Mouse (Mus musculus): ENCODE results near the gene Kctd20.

The Kctd20 gene

GRCm38 (mm10) chr17:28951831-28952799, at the start of gene Kctd20:
Gene Kctd20 (plus strand): TSS chr17:28951950.
- peak; percentile 94 to 95 for DNase-seq (ENCODE audit: low spot score in 2 of 2)

DNA sequence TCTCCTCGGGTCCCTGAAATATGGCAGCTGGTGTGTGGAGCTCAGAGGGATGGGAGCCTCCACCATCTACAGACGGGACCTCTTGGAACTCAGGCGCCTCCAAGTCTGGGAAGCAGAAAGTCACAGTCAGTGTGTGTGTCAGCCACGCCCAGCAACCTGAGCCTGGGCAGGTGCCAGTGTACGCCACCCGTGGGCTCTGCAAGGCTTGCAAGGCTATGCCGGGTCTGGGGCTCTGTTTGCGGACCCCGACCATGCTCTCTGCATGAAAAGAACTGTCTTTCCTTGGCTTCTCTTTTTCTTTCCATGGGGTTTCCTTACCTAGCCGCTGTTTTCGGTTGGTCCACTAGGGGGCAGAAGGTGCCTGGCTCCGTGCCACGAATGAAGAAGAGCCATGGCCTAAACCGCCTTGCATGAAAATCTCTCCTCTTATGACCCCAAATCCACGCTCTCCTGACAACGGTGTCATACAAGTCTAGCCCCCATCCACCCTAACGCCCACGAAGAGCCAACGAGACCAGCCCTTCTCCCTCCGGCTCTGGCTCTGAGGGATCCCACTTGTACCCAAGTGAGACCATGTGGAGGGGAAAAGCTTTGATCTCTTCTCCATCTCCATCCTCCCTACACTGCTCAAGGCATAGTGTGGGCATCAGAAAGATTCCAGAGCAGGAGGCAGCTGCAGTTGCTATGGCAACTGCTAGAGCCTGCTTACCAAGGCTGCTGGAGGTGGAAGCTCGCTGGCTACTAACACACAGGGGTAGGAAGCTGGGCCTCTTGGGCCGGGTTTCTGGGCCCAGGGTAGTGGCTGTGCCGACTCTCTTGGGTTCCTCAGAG, 47.0 kb upstream of the Kctd20 start:
- DNase-seq (ENCODE audit: low spot score in 2 of 2), result peak; percentile 49 to 72

DNA sequence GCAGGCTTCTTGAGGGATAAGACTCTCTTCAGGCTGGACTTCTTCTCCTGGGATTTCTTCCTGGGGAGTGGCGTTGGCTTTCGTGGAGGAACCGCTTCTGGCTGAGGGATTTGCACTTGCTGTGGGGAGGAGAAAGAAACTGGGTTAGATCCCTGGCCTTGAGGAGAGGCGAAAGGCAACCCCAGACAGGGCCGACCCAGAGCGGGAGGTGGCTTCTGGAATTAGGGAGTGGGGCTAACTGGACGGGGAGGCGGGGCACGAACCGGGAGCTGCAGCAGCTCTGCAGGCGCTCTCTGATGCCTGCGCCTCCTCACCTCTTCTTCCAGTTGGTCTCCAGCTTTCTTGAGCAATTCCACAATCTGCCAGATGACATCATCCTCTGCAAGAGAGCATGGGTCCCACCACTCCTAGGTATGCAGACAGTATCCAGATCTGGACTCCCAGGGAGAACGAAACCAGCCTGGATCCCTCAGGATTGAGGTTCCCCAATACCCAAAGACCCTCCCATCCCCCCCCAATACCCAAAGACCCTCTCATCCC, 46.3 kb upstream of the Kctd20 start:
- DNase-seq (ENCODE audit: low spot score in 2 of 2), result no peak

DNA sequence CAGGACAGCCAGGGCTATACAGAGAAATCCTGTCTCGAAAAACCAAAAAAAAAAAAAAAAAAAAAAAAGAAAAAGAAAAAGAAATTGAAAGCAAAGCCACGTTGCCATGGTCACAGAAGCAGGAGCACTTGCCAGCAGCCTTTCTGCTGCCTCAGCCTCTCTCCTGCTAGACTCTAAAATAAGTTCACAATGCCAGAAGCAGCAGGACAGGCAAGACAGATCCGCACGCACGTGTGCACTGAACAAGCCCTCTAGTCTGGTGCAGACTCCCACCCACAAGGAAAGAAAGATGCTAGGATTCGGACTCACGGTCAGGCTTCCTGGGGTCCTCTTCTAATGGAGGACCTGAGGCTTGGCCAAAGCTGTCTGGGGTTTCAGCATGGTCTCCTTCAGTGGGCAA, 43.8 kb upstream of the Kctd20 start:
- DNase-seq (ENCODE audit: low spot score in 2 of 2), result no peak

DNA sequence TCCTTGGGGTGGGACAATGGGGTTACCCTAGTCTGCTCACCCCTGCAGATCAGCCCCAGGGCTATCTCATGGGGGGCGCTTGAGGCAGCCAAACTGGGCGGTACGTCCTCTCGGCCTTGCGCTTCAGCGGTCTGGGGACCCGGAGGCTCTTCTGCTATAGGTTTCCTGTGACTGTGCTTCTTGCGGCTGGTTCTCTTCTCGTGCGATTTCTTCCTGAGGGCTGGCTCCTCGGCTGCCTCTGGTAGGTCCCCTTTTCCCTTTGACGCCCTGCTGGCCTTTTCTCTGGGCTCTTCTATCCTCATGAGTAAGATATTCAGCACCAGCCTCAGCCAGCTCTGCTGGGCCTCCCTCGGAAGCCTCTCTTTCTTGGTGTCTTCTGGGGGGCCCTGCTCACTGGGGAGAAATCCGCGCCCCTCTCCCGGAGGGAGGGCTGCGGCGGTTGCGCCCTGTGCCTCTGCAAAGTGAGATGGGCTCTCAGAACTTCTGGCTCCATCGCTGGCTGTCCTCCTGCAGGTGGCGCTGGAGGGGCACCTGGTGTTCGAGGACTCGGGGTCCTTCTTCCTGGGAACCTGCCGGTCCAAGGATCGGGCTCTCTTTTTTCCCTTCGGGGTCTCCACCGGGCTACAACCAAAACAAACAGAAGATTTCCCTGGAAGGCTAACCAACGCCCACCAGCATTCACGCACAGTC, 42.4 kb upstream of the Kctd20 start:
- DNase-seq (ENCODE audit: low spot score in 2 of 2), result peak; percentile 25 to 47

DNA sequence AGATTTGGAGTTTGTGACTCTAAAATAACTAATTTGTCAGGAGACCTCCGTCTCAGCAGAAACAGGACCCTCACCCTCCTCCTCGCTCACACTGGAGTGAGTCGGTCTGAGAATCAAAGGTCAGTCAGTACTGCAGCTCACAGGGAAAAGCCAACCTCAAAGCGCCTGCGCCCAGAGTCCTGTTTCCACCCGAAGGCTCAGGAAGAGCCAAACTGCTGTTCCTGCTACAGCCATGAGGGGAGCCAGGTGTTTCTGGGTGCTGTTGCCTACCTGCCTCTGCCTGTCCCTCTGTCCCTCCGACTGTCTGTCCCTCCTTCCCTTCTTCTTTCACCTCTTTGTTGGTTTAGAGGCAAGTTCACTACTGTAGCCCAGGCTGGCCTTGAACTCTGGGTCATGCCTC, 41.6 kb upstream of the Kctd20 start:
- no peak for DNase-seq (ENCODE audit: low spot score in 2 of 2)

- no peak for DNase-seq (ENCODE audit: low spot score in 2 of 2)
These were observed 38.5 kb upstream of the Kctd20 start for GRCm38 (mm10) chr17:28913200-28913599.

- no peak for DNase-seq (ENCODE audit: low spot score in 2 of 2)
These were observed 37.8 kb upstream of the Kctd20 start for GRCm38 (mm10) chr17:28913940-28914339.

DNA sequence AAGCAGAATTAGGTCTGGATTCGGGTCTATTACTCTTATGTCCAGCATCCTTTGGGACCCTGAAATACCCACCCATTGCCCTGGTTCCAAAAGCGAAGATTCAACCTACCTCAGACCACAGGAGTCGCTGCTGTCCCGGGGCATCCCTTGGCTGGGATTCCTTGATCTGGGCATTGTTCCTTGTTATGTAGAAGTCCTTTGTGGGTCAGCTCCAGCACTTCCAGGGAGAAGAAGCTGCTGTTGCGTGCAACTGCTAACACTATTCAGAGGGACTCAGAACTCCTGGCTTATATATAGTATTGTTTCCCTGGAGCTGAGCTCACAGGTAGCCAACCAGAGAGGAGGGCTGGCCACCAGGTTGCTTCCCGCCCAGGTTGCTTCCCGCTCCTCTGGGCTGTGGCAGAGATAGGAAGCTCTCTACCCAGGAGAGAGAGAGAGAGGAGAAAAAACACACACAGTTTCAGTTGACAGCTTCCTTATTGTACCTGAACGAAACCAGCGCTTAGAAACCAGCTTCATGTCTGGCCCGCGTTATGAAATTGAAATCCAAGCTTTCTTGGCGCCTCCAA, 36.6 kb upstream of the Kctd20 start, which contains the start of gene 4930539E08Rik:
Gene 4930539E08Rik (minus strand): TSS at position 265 of the 569 bp plus-strand sequence.
- DNase-seq (ENCODE audit: low spot score in 2 of 2), result no peak

- DNase-seq (ENCODE audit: low spot score in 2 of 2), result no peak
These were observed 35.2 kb upstream of the Kctd20 start for GRCm38 (mm10) chr17:28916520-28916919.

GRCm38 (mm10) chr17:28921086-28921485, 30.7 kb upstream of the Kctd20 start:
- DNase-seq (ENCODE audit: low spot score in 2 of 2), result no peak

- no peak for DNase-seq (ENCODE audit: low spot score in 2 of 2)
These were observed 29.7 kb upstream of the Kctd20 start for GRCm38 (mm10) chr17:28922096-28922495.

- DNase-seq (ENCODE audit: low spot score in 2 of 2), result no peak
These were observed 26.7 kb upstream of the Kctd20 start for GRCm38 (mm10) chr17:28924957-28925595.

DNA sequence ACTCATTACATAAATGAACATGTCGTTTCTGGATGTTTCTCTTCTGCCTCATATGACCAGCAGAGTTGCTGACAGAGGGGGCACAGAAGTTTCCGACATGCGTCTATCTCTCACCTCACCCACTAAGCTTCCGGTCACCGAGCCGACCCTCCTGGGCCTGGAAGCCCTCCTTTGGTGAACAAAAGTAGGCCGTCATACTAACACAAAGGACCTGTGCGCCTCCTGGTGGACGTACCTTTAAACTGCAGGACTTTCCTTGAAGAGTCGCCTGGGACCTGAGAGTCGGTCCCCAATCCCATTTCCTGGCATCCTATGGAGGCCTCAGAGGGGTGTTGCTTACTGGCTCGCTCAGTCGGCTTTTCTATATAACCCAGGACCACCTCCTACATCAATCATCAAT, 25.4 kb upstream of the Kctd20 start:
- peak; percentile 59 to 73 for DNase-seq (ENCODE audit: low spot score in 2 of 2)

DNA sequence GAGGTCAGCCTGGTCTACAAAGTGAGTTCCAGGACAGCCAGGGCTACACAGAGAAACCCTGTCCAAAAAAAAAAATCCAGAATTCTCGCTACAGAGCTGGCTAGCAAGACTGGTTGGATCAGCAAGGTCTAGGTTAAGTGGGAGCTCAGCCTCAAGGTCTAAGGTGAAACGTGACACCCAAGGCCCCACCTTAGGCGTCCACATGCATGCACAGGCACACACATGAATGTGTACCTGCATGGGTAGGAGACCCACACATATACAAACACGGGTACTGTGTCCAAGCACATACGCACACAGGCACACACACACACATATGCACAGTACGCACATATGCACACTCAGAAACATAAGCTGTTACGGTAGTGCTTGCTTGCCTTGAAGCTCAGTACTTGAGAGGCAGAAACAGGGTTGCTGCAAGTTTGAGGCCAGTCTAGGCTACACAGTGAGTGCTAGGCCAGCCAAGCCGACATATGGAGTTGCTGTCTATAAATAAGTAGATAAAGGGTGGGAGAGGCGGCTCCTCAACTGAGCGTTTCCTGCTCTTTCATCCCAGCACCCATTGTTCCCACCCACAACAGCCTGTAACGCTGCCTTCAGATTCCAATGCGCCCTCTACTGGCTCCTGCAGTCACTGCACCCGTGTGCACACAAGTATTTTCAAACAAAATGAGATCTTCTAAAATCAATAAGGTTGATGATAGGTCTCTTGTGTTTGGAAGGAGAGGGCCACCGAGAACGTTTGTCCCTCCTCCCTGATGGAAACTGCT, 24.7 kb upstream of the Kctd20 start:
- DNase-seq (ENCODE audit: low spot score in 2 of 2), result peak; percentile 41 to 59

- no peak for DNase-seq (ENCODE audit: low spot score in 2 of 2)
These were observed 23.7 kb upstream of the Kctd20 start for GRCm38 (mm10) chr17:28928004-28928403.

GRCm38 (mm10) chr17:28929369-28929768, 22.4 kb upstream of the Kctd20 start:
- DNase-seq (ENCODE audit: low spot score in 2 of 2), result no peak

DNA sequence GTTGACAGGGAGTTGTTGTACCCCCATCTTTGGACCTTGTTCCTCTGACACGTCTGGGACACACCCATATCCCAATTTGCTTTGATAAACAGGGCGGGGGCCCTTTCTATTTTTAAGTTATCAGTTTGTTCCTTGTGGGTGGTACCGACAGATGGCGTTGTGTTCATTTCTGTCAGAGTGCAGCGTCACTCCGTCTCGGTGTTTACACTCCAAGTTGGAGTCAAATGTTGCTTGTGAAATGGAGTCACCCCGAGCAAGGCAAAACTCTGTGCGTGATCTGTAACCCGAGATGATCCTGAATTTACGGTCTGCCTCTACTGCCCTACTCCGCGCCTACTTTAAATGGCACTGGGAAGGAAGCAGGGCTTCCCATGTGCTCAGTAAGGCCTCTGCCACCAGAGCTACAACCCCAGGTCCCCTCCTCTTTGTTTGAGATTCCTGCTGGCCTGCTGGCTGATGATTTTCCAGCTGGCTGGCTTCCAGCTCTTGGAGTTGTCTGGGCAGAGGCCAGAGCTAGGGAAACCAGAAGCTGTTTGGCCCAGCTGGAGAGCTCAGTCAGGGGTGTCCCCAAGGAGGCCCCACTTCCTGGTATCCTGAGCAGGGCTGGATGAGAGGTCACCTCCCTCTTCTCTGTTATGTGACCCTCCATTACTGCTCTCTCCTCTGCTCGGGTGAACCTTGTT, 21.2 kb upstream of the Kctd20 start:
- DNase-seq (ENCODE audit: low spot score in 2 of 2), result peak; percentile 50 to 65

Data from spleen, postnatal 14 days (tissue).